Mouse (Mus musculus) midbrain, embryonic 10.5 days (tissue): ENCODE measurements at regions not wholly inside any gene's neighbourhood (a gene's known extent, or its start where the extent isn't known, plus 50 kb on each side); places are given as distances from the start of the nearest gene placed in this dataset.
"Not testable (repeated sequence)": the region's sequence is repeated elsewhere in the genome, so short reads cannot be mapped to it uniquely, and the experiment has no call there.

ENCODE experiments used
- DNase-seq: peaks from one replicate; pipeline ENCODE4 v3.0.0-alpha.2; 2017; ENCODE audit warnings: low spot score
- H3K27ac ChIP-seq: fragments of 300-500 bp; sonication (generic); replicated peaks from 2 replicates; pipeline ENCODE4 v1.5.1; 2016; ENCODE audit warnings: mild to moderate bottlenecking
- H3K27me3 ChIP-seq: fragments of 300-500 bp; sonication (generic); 2 replicates; pipeline ENCODE4 v1.6.1; 2016; ENCODE audit warnings: low read depth, mild to moderate bottlenecking; ENCODE audit not compliant: poor library complexity, severe bottlenecking
- H3K36me3 ChIP-seq: fragments of 300-500 bp; sonication (generic); 2 replicates; pipeline ENCODE4 v1.6.1; 2016; ENCODE audit warnings: mild to moderate bottlenecking, moderate library complexity
- H3K4me1 ChIP-seq: fragments of 300-500 bp; sonication (generic); 2 replicates; pipeline ENCODE4 v1.6.1; 2016
- H3K4me3 ChIP-seq: fragments of 300-500 bp; sonication (generic); 2 replicates; pipeline ENCODE4 v1.5.1; 2016; ENCODE audit warnings: mild to moderate bottlenecking, moderate library complexity
- H3K9me3 ChIP-seq: fragments of 300-500 bp; sonication (generic); replicated peaks from 2 replicates; pipeline ENCODE4 v1.6.1; 2016; ENCODE audit warnings: mild to moderate bottlenecking
- WGBS: fragments of 180-500 bp; shearing (Covaris S2); methylation state at CpG from one replicate; pipeline ENCODE4 v1.1.7; 2016; 5-methylcytosine and 5-hydroxymethylcytosine counted together

GRCm38 (mm10) chr4:23843609-23844287, 652.5 kb upstream of the Mms22l start:
- Histone ChIP-seq H3K4me3 (no peak overlapping the region), H3K27ac (no peak overlapping the region), H3K36me3 (no peaks in the 10 kb centered on the region), H3K9me3 (no peaks in the 10 kb centered on the region), H3K4me1 (peaks cover 10% of the 10 kb centered on the region), H3K27me3 (no peaks in the 10 kb centered on the region)
- WGBS, result 70% methylated on average over 4 of the region's 4 CpGs
- no peak for DNase-seq

- Histone ChIP-seq H3K9me3 (no peaks in the 10 kb centered on the region), H3K36me3 (no peaks in the 10 kb centered on the region), H3K4me3 (no peak overlapping the region), H3K27me3 (no peaks in the 10 kb centered on the region), H3K27ac (peak overlapping the region; percentile 71), H3K4me1 (peaks cover 10% of the 10 kb centered on the region)
- DNase-seq, result no peak
- WGBS, result 77% methylated on average over 2 of the region's 2 CpGs
Observed at GRCm38 (mm10) chr4:23844288-23844971, 651.8 kb upstream of the Mms22l start.

- no peak overlapping the region for H3K27ac ChIP-seq
- H3K4me3 ChIP-seq, result no peak overlapping the region
- peaks cover 10% of the 10 kb centered on the region for H3K4me1 ChIP-seq
- H3K27me3 ChIP-seq, result no peaks in the 10 kb centered on the region
- H3K9me3 ChIP-seq, result no peaks in the 10 kb centered on the region
- 74% methylated on average over 5 of the region's 5 CpGs for WGBS
- no peak for DNase-seq
- H3K36me3 ChIP-seq, result no peaks in the 10 kb centered on the region
Observed at GRCm38 (mm10) chr4:23845263-23845662, 651.0 kb upstream of the Mms22l start.

- DNase-seq, result no peak
- no peak overlapping the region for H3K4me3 ChIP-seq
- H3K27ac ChIP-seq, result no peak overlapping the region
- H3K9me3 ChIP-seq, result no peaks in the 10 kb centered on the region
- H3K27me3 ChIP-seq, result no peaks in the 10 kb centered on the region
- 90% methylated on average over 2 of the region's 2 CpGs for WGBS
- no peaks in the 10 kb centered on the region for H3K36me3 ChIP-seq
- H3K4me1 ChIP-seq, result no peaks in the 10 kb centered on the region
Observed at GRCm38 (mm10) chr4:23850640-23851039, 645.6 kb upstream of the Mms22l start.

- 86% methylated on average over 3 of the region's 3 CpGs for WGBS
- Histone ChIP-seq H3K36me3 (no peaks in the 10 kb centered on the region), H3K27me3 (no peaks in the 10 kb centered on the region), H3K4me1 (no peaks in the 10 kb centered on the region), H3K9me3 (no peaks in the 10 kb centered on the region), H3K4me3 (no peak overlapping the region), H3K27ac (no peak overlapping the region)
- no peak for DNase-seq
Observed at GRCm38 (mm10) chr4:23862437-23862836, 633.8 kb upstream of the Mms22l start.

GRCm38 (mm10) chr4:23880007-23880406, 616.2 kb upstream of the Mms22l start:
- no peak for DNase-seq
- Histone ChIP-seq H3K9me3 (no peaks in the 10 kb centered on the region), H3K4me3 (no peak overlapping the region), H3K4me1 (no peaks in the 10 kb centered on the region), H3K27ac (no peak overlapping the region), H3K27me3 (no peaks in the 10 kb centered on the region), H3K36me3 (no peaks in the 10 kb centered on the region)
- 91% methylated on average over 7 of the region's 7 CpGs for WGBS

GRCm38 (mm10) chr4:23913396-23913795, 582.9 kb upstream of the Mms22l start:
- H3K36me3 ChIP-seq, result no peaks in the 10 kb centered on the region
- WGBS, result 10% methylated on average over 4 of the region's 4 CpGs
- H3K27me3 ChIP-seq, result no peaks in the 10 kb centered on the region
- H3K4me3 ChIP-seq, result no peak overlapping the region
- no peak overlapping the region for H3K27ac ChIP-seq
- DNase-seq, result peak; percentile 50
- H3K4me1 ChIP-seq, result peaks cover 24% of the 10 kb centered on the region
- no peaks in the 10 kb centered on the region for H3K9me3 ChIP-seq

GRCm38 (mm10) chr4:23913822-23914221, 582.4 kb upstream of the Mms22l start:
- H3K27me3 ChIP-seq, result no peaks in the 10 kb centered on the region
- WGBS, result 71% methylated on average over 4 of the region's 4 CpGs

GRCm38 (mm10) chr4:23914423-23914822, 581.8 kb upstream of the Mms22l start:
- Histone ChIP-seq H3K4me1 (peaks cover 24% of the 10 kb centered on the region), H3K27me3 (no peaks in the 10 kb centered on the region), H3K36me3 (no peaks in the 10 kb centered on the region), H3K27ac (peak overlapping the region; percentile 61; the same call in 1 of the 2 replicates), H3K4me3 (no peak overlapping the region), H3K9me3 (no peaks in the 10 kb centered on the region)
- no peak for DNase-seq
- WGBS, result 71% methylated on average over 7 of the region's 7 CpGs

More at GRCm38 (mm10) chr4:23913822-23914221, 582.4 kb upstream of the Mms22l start:
- Histone ChIP-seq H3K27ac (peak overlapping the region; percentile 61; the same call in 1 of the 2 replicates), H3K9me3 (no peaks in the 10 kb centered on the region), H3K36me3 (no peaks in the 10 kb centered on the region), H3K4me3 (no peak overlapping the region), H3K4me1 (peaks cover 24% of the 10 kb centered on the region)
- no peak for DNase-seq

- Histone ChIP-seq H3K4me3 (no peak overlapping the region), H3K27ac (no peak overlapping the region), H3K4me1 (no peaks in the 10 kb centered on the region), H3K36me3 (no peaks in the 10 kb centered on the region), H3K27me3 (no peaks in the 10 kb centered on the region), H3K9me3 (no peaks in the 10 kb centered on the region)
- DNase-seq, result no peak
- WGBS, result 85% methylated on average over 3 of the region's 3 CpGs
Observed at GRCm38 (mm10) chr4:23921520-23921919, 574.7 kb upstream of the Mms22l start.

GRCm38 (mm10) chr4:23954140-23954539, 542.1 kb upstream of the Mms22l start:
- Histone ChIP-seq H3K9me3 (no peaks in the 10 kb centered on the region), H3K27ac (no peak overlapping the region), H3K27me3 (no peaks in the 10 kb centered on the region), H3K4me1 (no peaks in the 10 kb centered on the region), H3K36me3 (no peaks in the 10 kb centered on the region), H3K4me3 (no peak overlapping the region)
- DNase-seq, result no peak
- WGBS, result 93% methylated on average over 2 of the region's 2 CpGs

- H3K27me3 ChIP-seq, DNase-seq, H3K9me3 ChIP-seq, H3K36me3 ChIP-seq, H3K4me3 ChIP-seq: not testable (repeated sequence)
- WGBS, result 88% methylated on average over 2 of the region's 2 CpGs
- Histone ChIP-seq H3K4me1 (peaks cover 52% of the 10 kb centered on the region), H3K27ac (peak overlapping the region; percentile 86)
Observed at GRCm38 (mm10) chr4:23982193-23982592, 514.1 kb upstream of the Mms22l start.

GRCm38 (mm10) chr4:23982790-23983451, 513.3 kb upstream of the Mms22l start:
- H3K36me3 ChIP-seq, result no peaks in the 10 kb centered on the region
- H3K9me3 ChIP-seq, result no peaks in the 10 kb centered on the region
- no peaks in the 10 kb centered on the region for H3K27me3 ChIP-seq
- peak overlapping the region; percentile 86 for H3K27ac ChIP-seq
- 21% methylated on average over 13 of the region's 13 CpGs for WGBS
- H3K4me3 ChIP-seq, result peak overlapping the region; percentile 36
- DNase-seq, result peak; percentile 92
- peaks cover 52% of the 10 kb centered on the region for H3K4me1 ChIP-seq
